8 mouse cellular contexts compared by ENCODE assay signal in genomic region chr16:58409825-58410224, GRCm38 (mm10). TPM values are rescaled to one million over a fixed set of nuclear protein-coding genes. Genes with fewer than 3 reads are reported as not detected.
DNase-seq lines count a peak whose midpoint lies in the region; ATAC-seq lines count a peak whose summit lies in the region.

No protein-coding gene starts in this region.

- H3K9me3 ChIP-seq in heart, embryonic 14.5 days (ENCODE audit: control insufficient read depth, low read length) = no peaks in the 10 kb centered on the region
- no peaks in the 10 kb centered on the region for H3K9me3 ChIP-seq in hindbrain, embryonic 11.5 days (ENCODE audit: control insufficient read depth, low read length)
- H3K9me3 ChIP-seq in midbrain, embryonic 10.5 days (replicated peaks) = no peaks in the 10 kb centered on the region

- H3K27me3 ChIP-seq in heart, embryonic 14.5 days (ENCODE audit: control insufficient read depth, insufficient read depth, low read length) = no peaks in the 10 kb centered on the region
- H3K27me3 ChIP-seq in hindbrain, embryonic 11.5 days (ENCODE audit: control insufficient read depth, insufficient read depth, low read length) = no peaks in the 10 kb centered on the region
- H3K27me3 ChIP-seq in midbrain, embryonic 10.5 days (ENCODE audit: low read depth, poor library complexity, severe bottlenecking) = no peaks in the 10 kb centered on the region

- ATAC-seq in heart, embryonic 14.5 days (ENCODE audit: insufficient number of reproducible peaks, insufficient read depth, low FRiP score, low read depth) = no peak
- no peak for ATAC-seq in hindbrain, embryonic 11.5 days (ENCODE audit: low FRiP score)
- no peak for ATAC-seq in inflammation-experienced regulatory T-cells, adult 6 months
- no peak for ATAC-seq in megakaryocyte progenitor cell, adult 5-6 weeks (replicated peaks; ENCODE audit: poor library complexity)

- H3K9ac ChIP-seq in heart, embryonic 14.5 days (ENCODE audit: low read length) = peak overlapping the region; percentile 97
- no peak overlapping the region; the same call in 1 of the 2 replicates for H3K9ac ChIP-seq in hindbrain, embryonic 11.5 days (ENCODE audit: low read depth, low read length)

- H3K4me3 ChIP-seq in heart, embryonic 14.5 days (ENCODE audit: control insufficient read depth in 1 of 2, insufficient read depth in 1 of 2, low read depth in 1 of 2, low read length in 2 of 2) = peak overlapping the region; percentile 94 to 95; a peak in 3 of 4 replicates
- H3K4me3 ChIP-seq in hindbrain, embryonic 11.5 days (ENCODE audit: low read depth, low read length) = peak overlapping the region; percentile 61
- peak overlapping the region; percentile 92 for H3K4me3 ChIP-seq in midbrain, embryonic 10.5 days

- H3K36me3 ChIP-seq in heart, embryonic 14.5 days (ENCODE audit: control insufficient read depth, insufficient read depth, low read length) = no peaks in the 10 kb centered on the region
- H3K36me3 ChIP-seq in hindbrain, embryonic 11.5 days (ENCODE audit: control insufficient read depth, insufficient read depth, low read length) = no peaks in the 10 kb centered on the region
- peaks cover 2% of the 10 kb centered on the region; the same call in 1 of the 2 replicates for H3K36me3 ChIP-seq in midbrain, embryonic 10.5 days

- peak overlapping the region; percentile 77 for H3K4me2 ChIP-seq in heart, embryonic 14.5 days (ENCODE audit: low read length)
- H3K4me2 ChIP-seq in hindbrain, embryonic 11.5 days (replicated peaks; ENCODE audit: low read depth, low read length) = peak overlapping the region; percentile 56

- peaks cover 8 to 28% of the 10 kb centered on the region in 2 experiments for H3K4me1 ChIP-seq in heart, embryonic 14.5 days (ENCODE audit: control insufficient read depth in 2 of 2, insufficient read depth in 2 of 2, low read length in 2 of 2)
- no peaks in the 10 kb centered on the region for H3K4me1 ChIP-seq in hindbrain, embryonic 11.5 days (replicated peaks; ENCODE audit: control insufficient read depth, insufficient read depth, low read length)
- H3K4me1 ChIP-seq in midbrain, embryonic 10.5 days = peaks cover 20% of the 10 kb centered on the region

- no peak for DNase-seq in heart, postnatal 4 days
- DNase-seq in NIH3T3 (ENCODE audit: low read depth) = peak; percentile 40
- no peak for DNase-seq in hindbrain, embryonic 11.5 days (ENCODE audit: low spot score)
- DNase-seq in midbrain, embryonic 10.5 days (ENCODE audit: low spot score) = no peak
- DNase-seq in ovary, postnatal 14 days (ENCODE audit: low spot score) = no peak

- WGBS in heart, embryonic 14.5 days = 30% methylated on average over 7 of the region's 7 CpGs
- 51% methylated on average over 7 of the region's 7 CpGs for WGBS in hindbrain, embryonic 11.5 days
- WGBS in midbrain, embryonic 10.5 days = 58% methylated on average over 7 of the region's 7 CpGs

- peak overlapping the region; percentile 54 to 87 for H3K27ac ChIP-seq in heart, embryonic 14.5 days (replicated peaks in 1 of 2; ENCODE audit: control insufficient read depth in 1 of 2, insufficient read depth in 1 of 2, low read depth in 2 of 2, low read length in 2 of 2)
- no peak overlapping the region for H3K27ac ChIP-seq in hindbrain, embryonic 11.5 days (ENCODE audit: low read depth, low read length)
- no peak overlapping the region for H3K27ac ChIP-seq in midbrain, embryonic 10.5 days (replicated peaks)

RNA-seq across cellular contexts. Expression of gene Dcbld2, which starts 1.6 kb away (rescaled TPM):
- polyA plus RNA-seq in heart, embryonic 14.5 days (2014; fragmentation: Nextera tagmentation; extraction: Ambion mirVana) = 21.1 and 23.7 TPM in 2 replicates
- total RNA-seq in heart, postnatal 4 days (2021) = 10 to 100 TPM; 36.3 to 38.7 TPM
- 14.0 and 16.7 TPM in 2 replicates for polyA plus RNA-seq in hindbrain, embryonic 11.5 days (2014; fragmentation: Nextera tagmentation; extraction: Ambion mirVana)
- polyA plus RNA-seq in midbrain, embryonic 10.5 days (2016; fragmentation: Nextera tagmentation; extraction: Ambion mirVana) = 6.5 and 7.5 TPM in 2 replicates
- 1 to 10 TPM in 1 of 3 experiments, under 1 TPM in 2; 0.54 to 2.1 (median 0.62) TPM for polyA plus RNA-seq in inflammation-experienced regulatory T-cells, adult 6 months (2017; shearing (Covaris generic))
- total RNA-seq in megakaryocyte progenitor cell, adult 5-6 weeks (2015) = 0.29 and 0.35 TPM in 2 replicates
- total RNA-seq in megakaryocyte progenitor cell, adult 5-6 weeks (2017) = 0.07 and 0.33 TPM in 2 replicates

Comparison
In these comparisons a context has a peak if more than half of its experiments do, and no peak if none do; other contexts are left out.
1. H3K27ac ChIP-seq: peak in heart, embryonic 14.5 days (2 of 2); none in hindbrain, embryonic 11.5 days (single experiment) and midbrain, embryonic 10.5 days (single experiment).
2. Peak in every context shown above with its lines, with median percentiles within 50 percentile points of each other: H3K4me3 ChIP-seq.